Mouse (Mus musculus): ENCODE measurements around the gene Ppp1r14c.
"Not testable (repeated sequence)": the region's sequence is repeated elsewhere in the genome, so short reads cannot be mapped to it uniquely, and the experiment has no call there.

Gene Ppp1r14c

GRCm38 (mm10) chr10:3403416-3404137 lies 37.7 kb downstream of the Ppp1r14c start:
- peak; percentile 23 to 36 for DNase-seq

DNA sequence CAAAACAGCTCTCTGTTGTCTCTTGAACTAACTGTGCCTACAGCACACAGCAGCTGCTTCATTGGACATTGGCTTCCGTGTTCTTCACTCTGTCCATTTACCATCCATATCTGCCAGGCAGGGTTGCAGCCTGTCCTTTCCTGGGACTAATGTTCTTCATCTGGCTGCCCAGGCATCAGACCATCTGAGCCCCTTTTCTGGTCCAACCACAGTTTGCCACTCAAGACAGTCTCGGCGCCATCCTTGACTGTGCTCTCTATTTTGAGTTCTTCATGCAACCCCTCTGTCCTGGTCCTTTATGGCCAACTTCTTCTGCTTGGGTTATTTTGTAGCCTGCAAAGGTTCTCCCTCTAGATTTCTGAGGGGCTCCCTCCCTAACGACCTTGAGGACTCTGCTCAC lies 38.5 kb downstream of the Ppp1r14c start:
- DNase-seq, result no peak

DNA sequence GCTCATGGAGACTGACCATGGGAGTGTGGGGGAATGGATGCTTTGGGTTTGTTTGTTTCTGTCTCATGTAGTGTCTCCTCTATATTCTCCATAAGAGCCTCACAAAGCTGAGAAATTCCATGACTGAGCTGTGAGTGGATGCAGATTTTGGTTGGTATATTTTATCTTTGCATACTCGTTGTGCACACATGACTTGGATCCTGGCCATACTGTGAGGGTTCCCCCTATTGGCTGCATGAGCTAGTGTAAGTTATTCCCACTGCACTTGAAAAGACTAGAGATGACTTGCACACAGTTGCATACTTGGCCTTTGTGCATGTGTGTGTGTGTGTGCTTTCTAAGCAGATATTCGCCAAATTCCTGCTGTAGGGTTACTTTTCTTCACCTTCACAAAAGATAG lies 40.4 kb downstream of the Ppp1r14c start:
- no peak for DNase-seq

DNA sequence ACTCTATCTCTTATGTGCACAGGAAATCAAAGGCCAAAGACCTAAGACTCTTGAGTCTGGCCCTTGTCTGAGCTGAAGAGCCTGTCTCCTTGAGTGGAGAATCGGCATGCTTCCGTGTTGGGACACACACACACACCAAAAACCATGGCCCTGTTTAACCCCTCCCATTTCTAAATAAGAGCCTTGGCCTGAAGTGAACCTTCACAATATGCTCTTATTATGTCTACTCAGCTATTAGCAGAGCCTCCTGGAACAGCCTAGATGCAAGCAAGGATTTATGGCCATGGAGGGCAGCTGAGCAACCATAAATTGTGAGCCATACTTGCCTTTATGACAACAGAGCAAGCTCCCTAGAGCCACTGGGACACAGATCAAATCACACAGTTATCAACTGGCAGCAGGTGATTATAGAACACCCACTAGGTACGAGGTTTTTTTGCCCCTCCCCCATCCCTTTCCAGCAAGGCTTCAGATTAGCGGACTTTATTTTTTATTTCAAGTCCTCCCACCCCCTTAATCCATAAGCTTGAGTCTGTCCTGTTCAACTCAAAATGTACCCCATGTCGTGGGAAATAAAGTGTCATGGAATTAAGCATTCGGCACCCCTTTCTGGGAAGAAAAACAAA lies 42.3 kb downstream of the Ppp1r14c start:
- peak; percentile 5 to 35 for DNase-seq

DNA sequence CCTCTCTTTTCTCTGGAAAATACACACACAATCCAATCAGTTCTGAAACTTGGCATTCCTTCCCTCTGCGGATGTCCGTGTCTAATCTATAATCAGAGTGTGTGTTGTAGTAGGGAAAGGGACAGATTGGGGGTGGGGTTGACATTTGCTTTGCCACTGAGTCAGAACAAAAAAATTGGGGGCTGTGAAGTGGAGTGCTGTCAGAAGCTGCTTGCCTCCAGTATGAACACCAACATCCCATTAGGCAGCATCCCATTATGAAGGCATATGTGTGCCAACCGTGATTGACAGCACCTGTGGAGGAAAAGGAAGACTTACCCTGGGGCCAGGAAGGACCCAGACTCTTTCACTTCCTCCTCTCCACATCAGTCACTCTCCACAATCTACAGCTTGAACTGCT lies 42.8 kb downstream of the Ppp1r14c start:
- no peak for DNase-seq

DNA sequence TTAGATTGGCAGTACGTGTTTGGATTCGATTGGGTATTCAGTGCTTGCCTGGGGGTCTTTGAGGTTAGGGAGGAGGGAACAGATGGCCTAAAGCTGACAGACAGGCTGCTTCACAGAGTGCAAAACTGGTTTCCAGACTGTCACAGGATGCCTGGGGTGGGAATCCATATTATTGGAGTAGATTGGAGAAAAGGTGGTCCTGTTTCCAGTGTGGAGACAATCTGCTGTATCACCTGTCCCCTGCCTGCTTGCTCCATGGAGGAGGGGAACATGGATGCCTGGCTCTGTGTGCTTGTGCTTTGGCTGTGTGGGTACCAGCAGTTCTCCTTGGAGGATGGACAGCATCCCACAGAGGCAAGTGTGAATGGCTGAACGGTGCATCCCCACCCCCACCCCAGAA lies 45.4 kb downstream of the Ppp1r14c start:
- no peak for DNase-seq

DNA sequence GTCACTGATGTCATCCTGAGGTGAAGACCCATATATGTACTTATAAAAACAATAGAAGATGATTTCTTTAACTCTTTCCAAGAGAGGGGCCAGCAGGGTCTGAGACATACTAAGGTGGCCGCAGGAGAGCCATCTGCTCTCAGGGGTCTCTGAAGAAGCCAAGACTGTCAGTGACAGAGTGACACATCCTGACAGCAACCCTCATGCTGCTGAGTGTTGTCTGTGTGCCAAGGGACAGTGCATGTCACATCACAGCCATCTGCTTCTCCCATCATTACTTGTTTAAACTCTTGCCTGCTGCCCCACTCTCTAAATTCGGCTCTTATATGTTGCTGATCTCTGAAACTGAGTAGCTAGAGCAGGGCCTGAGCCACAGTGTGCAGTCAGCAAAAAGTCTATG lies 45.8 kb downstream of the Ppp1r14c start:
- no peak for DNase-seq

DNA sequence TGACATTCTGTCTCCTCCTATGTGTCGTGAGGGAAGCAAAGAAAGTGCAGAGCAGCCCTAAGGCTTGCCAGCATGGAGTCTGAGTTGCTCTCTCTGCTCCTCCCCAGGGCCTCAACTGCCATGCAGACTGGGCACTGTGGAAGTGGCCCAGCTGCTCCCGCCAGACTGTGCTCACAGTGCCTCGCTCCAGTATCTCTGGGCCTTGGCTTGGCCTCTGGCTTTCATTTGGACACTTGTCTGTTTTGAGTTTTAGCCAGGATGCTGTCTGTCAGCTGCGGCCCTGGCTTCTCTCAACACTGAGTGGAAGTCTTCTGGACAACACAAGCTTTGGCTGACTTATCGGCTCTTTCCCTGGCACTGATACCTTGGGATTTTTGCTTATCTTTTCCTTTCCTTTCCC lies 49.0 kb downstream of the Ppp1r14c start:
- DNase-seq, result peak in 1 of 2 experiments; percentile 36

GRCm38 (mm10) chr10:3416565-3416964 lies 50.7 kb downstream of the Ppp1r14c start:
- DNase-seq, result no peak

- DNase-seq, result no peak
Observed at GRCm38 (mm10) chr10:3417408-3417807, 51.6 kb downstream of the Ppp1r14c start.

DNA sequence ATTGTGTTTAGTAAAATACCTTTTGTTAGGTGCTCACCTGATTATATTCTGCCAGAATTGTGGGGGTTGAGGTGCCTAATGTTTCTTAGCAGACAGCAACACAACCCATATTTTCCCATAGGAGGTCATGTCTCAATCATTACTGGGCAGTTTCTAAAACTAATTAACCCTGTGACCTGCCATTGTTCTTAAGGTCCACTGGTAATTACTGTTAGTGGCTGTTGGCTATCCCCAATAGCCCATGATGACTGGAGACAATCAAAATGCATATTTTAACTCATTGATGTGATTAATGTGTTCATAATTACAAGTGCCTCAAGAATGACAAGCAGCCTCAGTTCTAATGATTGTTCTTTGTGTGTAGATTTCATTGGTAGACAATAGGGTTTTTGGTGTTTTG lies 58.2 kb downstream of the Ppp1r14c start:
- no peak for DNase-seq

DNA sequence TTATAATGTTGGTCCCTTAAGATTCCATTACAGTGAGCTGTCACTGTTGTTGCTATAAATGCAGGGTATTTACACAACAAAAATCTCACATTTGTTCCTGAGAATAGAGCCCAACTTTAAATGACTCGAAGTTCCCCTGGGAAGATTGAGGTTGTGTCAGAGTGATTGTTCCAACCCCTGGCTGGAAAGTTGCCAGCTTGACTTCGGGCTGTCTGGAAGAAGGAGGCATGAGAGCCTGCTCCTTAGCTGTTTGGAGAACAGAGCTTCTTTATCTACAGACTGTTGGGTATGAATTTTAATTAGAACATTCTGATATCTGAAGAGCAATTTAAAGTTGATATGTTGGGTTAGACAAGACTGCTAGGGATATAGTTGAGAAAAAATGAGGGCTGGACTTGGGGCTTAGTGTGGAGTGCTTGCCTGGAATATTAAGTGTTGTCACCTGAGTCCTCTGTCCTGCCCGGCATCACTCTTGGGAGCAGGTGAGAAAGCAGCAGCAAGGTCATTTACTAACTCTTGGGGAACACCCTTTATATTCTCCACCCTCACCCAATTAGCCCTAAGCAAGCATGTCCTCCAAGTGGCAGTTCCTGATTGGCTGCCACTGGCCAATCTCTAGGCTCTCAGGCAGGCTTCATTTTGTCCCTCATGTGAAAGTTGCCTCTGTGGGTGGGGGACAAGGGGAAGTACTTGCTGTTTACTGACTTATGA lies 62.0 kb downstream of the Ppp1r14c start:
- DNase-seq, result peak in 1 of 2 experiments; percentile 17

- DNase-seq, result no peak
Observed at GRCm38 (mm10) chr10:3434848-3435474, 69.1 kb downstream of the Ppp1r14c start.

DNA sequence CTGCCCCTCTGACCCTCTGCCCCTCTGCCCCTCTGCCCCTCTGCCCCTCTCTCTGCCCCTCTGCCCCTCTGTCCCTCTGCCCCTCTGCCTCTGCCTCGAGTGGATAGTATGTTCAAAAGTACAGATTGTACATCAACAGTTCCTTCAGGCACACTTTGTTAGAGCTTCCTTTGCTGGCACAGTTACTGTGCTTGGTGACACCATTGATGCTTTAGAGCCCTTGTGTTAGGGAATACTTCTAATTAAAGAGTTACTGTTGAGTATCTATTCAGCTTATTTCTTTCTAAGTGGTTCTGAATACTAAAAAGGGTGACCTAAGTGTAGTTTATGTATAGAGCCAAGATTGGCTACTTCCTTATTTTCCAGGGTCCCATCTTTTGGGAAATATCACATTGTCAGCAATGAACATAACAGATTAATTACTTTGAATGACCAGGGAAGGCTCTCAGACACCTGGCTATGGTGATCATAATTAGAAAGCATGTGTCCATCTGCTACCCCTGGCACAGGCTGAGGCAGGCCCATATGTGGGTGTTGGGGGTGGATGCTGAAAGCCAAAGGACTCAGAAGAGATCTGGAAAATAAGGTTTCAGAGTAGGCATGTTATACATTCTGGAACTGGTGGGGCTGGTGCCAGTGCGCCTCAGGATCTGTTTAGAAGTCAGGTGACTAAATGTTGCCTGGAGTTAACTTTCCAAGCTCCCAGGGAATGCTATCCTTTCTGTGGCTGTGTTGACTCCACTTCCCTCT lies 75.0 kb downstream of the Ppp1r14c start:
- DNase-seq, result no peak

DNA sequence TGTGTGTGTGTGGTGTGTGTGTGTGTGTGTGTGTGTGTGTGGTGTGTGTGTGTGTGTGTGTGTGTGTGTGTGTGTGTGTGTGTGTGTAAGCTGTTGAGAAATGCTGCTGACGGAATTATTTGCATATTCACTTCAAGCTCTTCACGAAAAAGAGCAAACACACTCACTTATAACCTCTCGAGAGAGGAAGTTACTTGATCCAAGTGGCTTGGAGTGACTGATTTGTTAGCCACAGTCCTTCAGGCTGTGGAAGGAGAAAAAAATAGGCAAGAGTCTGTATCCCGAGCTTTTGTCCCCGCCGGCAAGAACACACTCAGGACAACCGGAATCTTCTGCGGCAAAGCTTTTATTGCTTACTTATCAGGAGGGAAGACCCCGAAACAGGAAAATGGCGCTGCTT lies 80.9 kb downstream of the Ppp1r14c start:
- DNase-seq, result not testable (repeated sequence)

DNA sequence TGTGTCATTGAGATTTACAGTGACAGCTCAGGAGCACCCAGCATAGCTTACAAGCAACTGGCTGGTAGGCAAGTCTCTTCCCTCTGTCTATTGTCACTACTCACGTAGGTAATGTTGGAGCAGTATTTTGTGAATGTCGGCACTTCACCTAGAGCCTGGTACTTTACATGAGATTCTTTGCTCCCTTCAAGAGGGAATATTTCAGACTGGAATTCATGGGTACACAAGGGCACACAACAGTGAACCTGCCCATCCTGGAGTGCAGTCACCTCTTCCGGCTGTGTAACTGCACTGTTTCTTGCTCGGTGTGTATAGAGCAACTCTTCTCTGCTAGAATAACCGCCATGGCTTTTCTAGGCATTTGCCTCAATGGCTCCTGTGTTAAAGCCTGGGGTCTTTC lies 82.8 kb downstream of the Ppp1r14c start:
- DNase-seq, result no peak

DNA sequence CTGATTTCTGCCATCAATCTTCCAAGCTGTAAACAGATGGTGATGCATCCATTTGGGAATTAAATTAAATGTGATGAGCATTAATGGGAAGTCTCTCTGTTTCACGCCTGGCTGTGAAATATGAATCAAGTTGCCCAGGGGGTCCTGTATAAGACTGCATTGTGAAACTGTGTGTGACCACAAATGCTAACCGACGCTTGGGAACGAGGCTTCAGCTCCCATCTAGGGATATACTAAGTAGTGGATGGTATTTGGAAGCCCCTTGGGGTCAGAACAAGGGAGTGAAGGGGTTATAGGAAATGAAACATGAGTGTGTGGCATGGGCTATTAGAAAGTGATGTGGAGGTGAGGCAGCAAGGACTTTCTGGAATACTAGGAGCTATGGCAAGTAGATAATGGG lies 86.1 kb downstream of the Ppp1r14c start:
- DNase-seq, result no peak

- no peak for DNase-seq
Observed at GRCm38 (mm10) chr10:3452822-3453475, 87.1 kb downstream of the Ppp1r14c start.

- no peak for DNase-seq
Observed at GRCm38 (mm10) chr10:3458686-3459085, 92.8 kb downstream of the Ppp1r14c start.

- no peak for DNase-seq
Observed at GRCm38 (mm10) chr10:3460841-3461240, 95.0 kb downstream of the Ppp1r14c start.

- DNase-seq, result no peak
Observed at GRCm38 (mm10) chr10:3466135-3466626, 100.3 kb downstream of the Ppp1r14c start.

DNA sequence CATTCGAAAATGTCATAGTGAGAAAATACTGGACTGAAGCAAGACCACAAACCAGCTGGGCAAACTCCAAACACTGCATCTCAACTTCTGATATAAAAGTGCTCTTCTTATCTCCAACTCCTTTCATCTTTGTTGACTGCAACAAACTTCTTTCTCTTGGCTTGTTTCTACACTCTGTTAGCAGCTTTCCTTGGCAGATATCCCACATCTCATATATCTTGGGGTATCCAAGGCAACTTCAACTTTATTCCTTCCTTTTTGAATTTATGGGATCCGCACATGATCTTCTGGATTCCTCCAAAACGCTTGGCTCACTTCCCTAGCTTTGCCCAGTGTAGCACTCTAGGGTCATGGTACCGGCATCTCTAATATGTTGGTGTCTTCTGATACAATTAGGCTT lies 102.7 kb downstream of the Ppp1r14c start:
- no peak for DNase-seq

Measured in kidney, postnatal 25 days (tissue).